Mouse (Mus musculus) bone marrow, adult 2 months (tissue): ENCODE measurements around the gene Ankrd44. TPM values are rescaled to one million over a fixed set of nuclear protein-coding genes. Genes with fewer than 3 reads are reported as not detected.

ENCODE experiments used
- H3K27ac ChIP-seq: fragments of 200-500 bp; 2 replicates; pipeline ENCODE4 v1.5.1; 2012; ENCODE audit warnings: low read depth, mild to moderate bottlenecking, control low read depth, inconsistent platforms, low read length; ENCODE audit not compliant: control insufficient read depth, poor library complexity, insufficient read depth
- H3K4me1 ChIP-seq: fragments of 200-500 bp; 2 replicates; pipeline ENCODE4 v1.6.1; 2011; ENCODE audit warnings: low read length; ENCODE audit not compliant: control insufficient read depth, insufficient read depth
- H3K4me3 ChIP-seq: fragments of 200-500 bp; replicated peaks from 2 replicates; pipeline ENCODE3; 2011; ENCODE audit warnings: mild to moderate bottlenecking, low read depth, low read length, control low read depth; ENCODE audit not compliant: control insufficient read depth
- CTCF ChIP-seq: fragments of 200-500 bp; IDR thresholded peaks from 2 replicates; pipeline ENCODE4 v1.5.1; 2011; ENCODE audit warnings: low read length, control low read depth; ENCODE audit not compliant: control insufficient read depth, insufficient read depth
- POLR2A ChIP-seq: fragments of 200-500 bp; IDR thresholded peaks from 2 replicates; pipeline ENCODE4 v1.6.1; 2011; ENCODE audit warnings: low read depth, mild to moderate bottlenecking, control low read depth, low read length, borderline replicate concordance; ENCODE audit not compliant: control insufficient read depth
- WGBS: fragments of 180-500 bp; shearing (Covaris S2); methylation state at CpG from one replicate; pipeline ENCODE4 v1.1.7; 2018; 5-methylcytosine and 5-hydroxymethylcytosine counted together
- polyA plus RNA-seq: library from polyadenylated mRNA; stranded (reverse); fragments of >200 nt; gene quantifications from 2 replicates; pipeline ENCODE4 v1.2.4, GENCODE M21; 2011; ENCODE audit warnings: low replicate concordance; ENCODE audit not compliant: missing spikeins, insufficient read depth, insufficient read length

Gene Ankrd44
- polyA plus RNA-seq, 1 experiment: 47.3 TPM

DNA sequence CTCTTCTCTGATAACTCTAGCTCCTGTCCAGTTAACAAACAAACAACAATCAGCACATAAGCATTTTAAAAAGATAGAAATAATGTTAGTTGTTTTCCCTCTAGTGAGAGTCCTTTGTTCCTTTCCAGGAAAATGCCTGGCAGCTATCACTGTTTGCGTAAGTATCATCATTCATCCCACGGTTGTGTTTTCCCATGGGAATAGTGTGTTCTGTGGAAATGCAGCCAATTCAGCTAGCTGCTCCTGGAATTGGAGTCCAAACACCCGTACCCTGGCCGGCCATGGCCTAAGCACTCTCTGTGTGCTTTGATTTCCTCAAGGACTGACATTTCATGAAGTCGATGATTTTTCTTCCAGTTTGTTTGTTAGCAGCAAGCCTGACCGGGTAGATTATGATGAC lies 311.2 kb downstream of the Ankrd44 start:
- TF ChIP-seq POLR2A: no peak
- no peak for TF ChIP-seq CTCF
- Histone ChIP-seq H3K4me3 (no peak overlapping the region), H3K4me1 (no peaks in the 10 kb centered on the region), H3K27ac (no peak overlapping the region)
- 90% methylated on average over 6 of the region's 6 CpGs for WGBS

DNA sequence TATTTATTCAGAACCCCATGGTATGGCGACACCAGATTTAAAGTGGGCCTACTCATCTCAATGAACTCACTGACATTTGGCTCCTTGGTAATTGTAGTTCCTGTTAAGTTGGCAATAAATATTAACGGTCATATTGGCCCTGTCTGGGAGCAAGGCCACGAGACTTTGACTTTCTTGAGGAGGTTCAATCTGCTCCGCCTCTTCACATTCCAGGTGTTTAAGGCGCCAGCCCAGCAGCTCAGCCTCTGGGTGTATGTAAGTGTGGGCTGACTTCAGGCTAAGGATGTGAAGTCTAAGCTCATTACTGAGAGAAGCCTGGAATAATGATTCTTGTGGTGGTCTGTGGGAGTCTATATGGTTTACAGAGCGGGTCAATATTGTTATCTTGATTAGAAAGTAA lies 313.8 kb downstream of the Ankrd44 start:
- Histone ChIP-seq H3K27ac (no peak overlapping the region), H3K4me3 (no peak overlapping the region), H3K4me1 (no peaks in the 10 kb centered on the region)
- WGBS: 83% methylated on average over 6 of the region's 6 CpGs
- no peak for TF ChIP-seq CTCF
- no peak for TF ChIP-seq POLR2A

DNA sequence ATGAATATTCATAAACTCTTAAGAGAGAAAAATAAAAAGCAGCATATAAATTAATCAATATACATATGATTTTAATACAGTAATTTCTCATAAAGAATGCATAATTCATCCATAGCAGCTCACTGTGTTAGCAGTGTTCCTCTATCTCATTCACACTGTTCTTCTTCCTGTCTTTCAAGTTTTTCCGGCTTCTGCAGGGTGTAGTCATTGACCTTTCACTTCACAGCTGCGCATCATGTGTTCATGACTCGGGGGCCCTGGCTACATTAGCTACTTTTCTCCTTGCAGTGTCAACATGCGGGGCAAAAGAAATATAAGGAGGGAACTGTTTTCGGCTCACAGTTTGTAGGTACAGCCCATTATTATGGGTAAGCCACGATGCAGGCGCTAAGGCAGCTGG lies 314.3 kb downstream of the Ankrd44 start:
- TF ChIP-seq POLR2A: no peak
- TF ChIP-seq CTCF: no peak
- WGBS: 79% methylated on average over 7 of the region's 7 CpGs

DNA sequence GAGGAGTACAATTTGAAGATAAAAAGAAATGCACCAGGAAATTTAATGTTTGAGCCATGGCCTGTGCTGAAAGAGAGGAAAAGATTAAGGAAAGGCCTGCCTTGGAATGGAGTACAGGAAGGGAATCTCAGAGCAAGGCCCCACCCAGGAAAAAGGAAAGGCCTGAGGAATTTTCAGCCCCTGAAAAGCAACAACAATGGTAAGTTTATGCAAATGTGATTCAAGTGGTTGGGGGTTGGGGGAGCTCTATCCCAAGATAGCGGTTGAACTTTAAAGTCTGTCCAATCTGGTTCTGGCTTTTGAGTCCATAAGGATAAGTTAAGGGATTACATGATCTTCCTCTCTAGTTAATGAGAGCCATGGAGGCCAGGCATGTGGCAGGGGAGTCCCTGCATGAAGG lies 319.3 kb downstream of the Ankrd44 start:
- Histone ChIP-seq H3K4me3 (no peak overlapping the region), H3K4me1 (no peaks in the 10 kb centered on the region), H3K27ac (no peak overlapping the region)
- TF ChIP-seq CTCF: no peak
- no peak for TF ChIP-seq POLR2A
- WGBS: 91% methylated on average over 1 of the region's 1 CpGs

More for the DNA sequence above, 314.3 kb downstream of the Ankrd44 start:
- no peaks in the 10 kb centered on the region for H3K4me1 ChIP-seq
- no peak overlapping the region for H3K27ac ChIP-seq
- no peak overlapping the region for H3K4me3 ChIP-seq

DNA sequence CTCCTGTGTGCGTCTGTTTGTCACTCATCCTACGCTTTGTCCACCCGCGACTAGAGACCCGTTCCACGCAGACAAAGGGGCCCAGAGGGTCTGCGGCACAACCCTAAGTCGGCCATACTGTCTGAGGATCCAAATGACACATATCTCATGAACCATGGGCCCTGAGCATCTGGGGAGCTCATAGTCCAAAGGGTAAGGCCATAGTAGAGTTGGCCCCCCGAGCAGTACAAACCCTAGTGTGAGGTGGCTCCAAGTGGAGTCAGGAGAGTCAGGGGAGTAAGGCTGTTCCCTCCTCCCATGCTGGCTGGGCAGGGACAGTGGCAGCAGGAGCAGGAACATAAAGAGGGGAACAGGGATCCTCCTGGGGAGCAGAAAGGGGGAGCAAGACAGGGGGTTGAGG lies 324.5 kb downstream of the Ankrd44 start:
- no peak overlapping the region for H3K27ac ChIP-seq
- TF ChIP-seq POLR2A: no peak
- 85% methylated on average over 9 of the region's 9 CpGs for WGBS
- no peaks in the 10 kb centered on the region for H3K4me1 ChIP-seq
- no peak overlapping the region for H3K4me3 ChIP-seq

DNA sequence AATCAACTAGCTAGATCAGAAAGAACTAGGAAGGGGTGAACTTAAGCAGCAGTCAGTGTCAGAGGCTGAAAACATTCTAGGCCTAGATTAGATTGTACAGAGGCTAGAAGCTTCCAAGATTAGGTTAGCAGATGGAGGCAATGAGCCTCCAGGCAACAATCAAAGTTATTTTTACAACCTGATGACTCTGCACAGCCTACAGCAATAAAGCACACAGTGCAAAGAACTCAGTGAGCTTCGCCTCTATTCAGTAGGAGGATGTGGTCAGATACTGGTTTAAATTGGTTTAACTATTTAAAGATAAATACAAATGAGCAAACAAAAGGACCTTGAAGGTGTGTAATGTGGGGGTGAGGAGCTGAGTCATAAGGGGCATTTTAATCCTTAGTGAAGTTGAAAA lies 325.9 kb downstream of the Ankrd44 start:
- Histone ChIP-seq H3K27ac (no peak overlapping the region), H3K4me3 (no peak overlapping the region), H3K4me1 (no peaks in the 10 kb centered on the region)
- WGBS: 48% methylated on average over 1 of the region's 1 CpGs
- TF ChIP-seq CTCF (no peak), POLR2A (no peak)

DNA sequence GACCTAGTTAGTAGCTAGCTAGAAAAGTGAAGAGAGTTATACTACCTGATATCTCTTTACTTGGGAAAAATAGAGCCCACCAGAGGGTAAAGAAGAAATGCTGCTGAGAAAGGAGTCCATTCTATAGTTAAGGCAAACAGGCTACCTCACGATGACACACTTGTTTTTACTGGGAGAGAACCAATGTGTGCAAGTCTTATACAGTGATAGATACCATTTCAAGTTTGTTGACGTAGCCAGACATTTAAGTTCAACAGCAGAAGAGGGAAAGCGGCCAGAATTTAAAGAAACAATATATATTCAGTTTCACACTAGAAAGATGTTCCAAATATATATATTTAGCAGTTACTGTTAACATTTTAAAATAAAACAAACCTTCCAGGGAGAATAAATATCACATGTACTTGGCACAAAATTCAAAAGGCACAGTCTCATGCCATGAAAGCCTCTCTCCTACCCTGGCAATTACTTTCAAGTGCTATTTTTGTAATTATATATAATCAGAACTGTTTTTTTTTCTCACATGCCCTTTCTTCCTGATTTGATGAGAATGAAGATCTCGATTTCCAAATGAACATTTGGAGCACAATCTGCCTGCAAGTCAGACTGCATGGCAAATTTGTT lies 328.5 kb downstream of the Ankrd44 start:
- Histone ChIP-seq H3K4me3 (no peak overlapping the region), H3K27ac (no peak overlapping the region), H3K4me1 (no peaks in the 10 kb centered on the region)
- WGBS: 79% methylated on average over 4 of the region's 4 CpGs
- no peak for TF ChIP-seq POLR2A
- no peak for TF ChIP-seq CTCF

DNA sequence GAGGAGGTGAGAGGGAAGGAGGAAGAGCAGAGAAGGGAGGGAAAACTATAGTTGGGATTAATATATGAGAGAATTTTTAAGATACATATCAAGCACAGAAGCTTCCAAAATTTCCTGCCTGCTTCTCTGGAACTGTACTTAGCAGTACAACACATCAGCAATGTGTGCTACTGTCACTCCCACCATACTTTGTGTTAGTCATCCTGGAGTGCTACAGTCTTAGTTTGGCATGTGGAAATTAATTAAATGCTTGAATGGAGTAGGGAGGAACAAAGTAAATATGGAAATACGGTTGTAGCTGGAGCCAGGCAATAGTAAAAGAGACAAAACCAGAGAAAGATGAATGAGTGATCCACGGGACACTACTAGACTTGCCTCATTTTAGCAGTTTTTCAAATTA lies 330.0 kb downstream of the Ankrd44 start:
- Histone ChIP-seq H3K27ac (no peak overlapping the region), H3K4me1 (no peaks in the 10 kb centered on the region), H3K4me3 (no peak overlapping the region)
- no peak for TF ChIP-seq CTCF
- TF ChIP-seq POLR2A: no peak
- 82% methylated on average over 2 of the region's 2 CpGs for WGBS

Other genes starting within 250 kb of the Ankrd44 start
- 73.5 and 113 TPM in 2 replicates for gene Sf3b1, start 101.1 kb upstream of the Ankrd44 start, polyA plus RNA-seq
- 4.1 and 9.9 TPM in 2 replicates for gene Coq10b, start 126.4 kb upstream of the Ankrd44 start, polyA plus RNA-seq
- gene Hspe1, start 161.7 kb upstream of the Ankrd44 start, polyA plus RNA-seq: 116 and 218 TPM in 2 replicates
- gene Hspd1, start 161.9 kb upstream of the Ankrd44 start, polyA plus RNA-seq: 92.8 and 131 TPM in 2 replicates
- gene Mob4, start 204.8 kb upstream of the Ankrd44 start, polyA plus RNA-seq: 15.2 and 20.8 TPM in 2 replicates